Mouse (Mus musculus): ENCODE results near the gene Ift80.
"Not testable (repeated sequence)": the region's sequence is repeated elsewhere in the genome, so short reads cannot be mapped to it uniquely, and the experiment has no call there.

Gene Ift80

DNA sequence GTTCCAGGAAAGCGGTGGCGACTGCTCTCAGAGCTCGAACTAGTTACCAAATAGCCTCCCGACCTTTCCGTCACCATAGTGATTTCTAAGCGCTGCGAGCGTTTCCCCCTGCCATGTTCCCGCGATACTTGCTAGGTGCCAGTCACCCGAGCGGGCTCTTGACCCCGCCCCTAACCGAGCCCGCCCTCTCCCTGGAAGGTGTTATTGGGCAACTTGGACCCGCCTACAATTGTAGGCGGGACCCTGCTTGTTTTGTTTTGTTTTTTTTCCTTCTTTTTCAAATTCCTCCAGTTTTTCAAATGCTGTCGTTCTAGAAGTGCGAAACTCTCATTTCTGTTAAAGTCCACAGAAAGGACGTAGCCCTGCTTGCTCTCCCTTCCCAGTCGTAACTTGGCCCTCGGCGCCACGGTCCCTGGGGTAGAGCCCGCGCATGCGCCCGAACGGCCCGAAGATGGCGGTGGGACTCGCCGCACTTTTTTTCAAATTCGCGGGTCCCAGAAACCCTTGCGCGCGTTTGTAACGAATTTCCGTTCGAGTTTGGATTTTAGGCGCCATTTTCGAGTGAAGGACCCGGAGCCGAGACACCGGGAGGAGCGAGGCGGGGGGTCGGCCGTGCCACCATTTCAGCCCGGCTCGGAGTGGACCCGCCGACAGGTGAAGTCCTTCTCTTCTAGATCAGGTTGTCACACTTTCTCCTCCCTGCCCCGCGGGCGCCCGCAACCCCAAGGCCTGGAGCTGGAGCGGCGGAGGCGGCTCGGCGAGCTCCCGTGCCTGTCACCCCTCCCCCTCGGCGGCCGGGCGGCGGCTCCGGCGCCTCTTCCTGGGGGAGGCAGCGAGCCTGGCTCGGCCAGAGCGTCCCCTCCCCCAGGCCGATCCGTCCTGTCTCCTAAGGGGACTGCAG, at the start of gene Ift80, which contains the start of gene Smc4:
Gene Ift80 (minus strand): TSS at position 134 of the 901 bp plus-strand sequence.
Gene Smc4 (plus strand): TSS at position 302 of the 901 bp plus-strand sequence.
- peak; percentile 98 for DNase-seq (ENCODE audit: inconsistent ontology term)

DNA sequence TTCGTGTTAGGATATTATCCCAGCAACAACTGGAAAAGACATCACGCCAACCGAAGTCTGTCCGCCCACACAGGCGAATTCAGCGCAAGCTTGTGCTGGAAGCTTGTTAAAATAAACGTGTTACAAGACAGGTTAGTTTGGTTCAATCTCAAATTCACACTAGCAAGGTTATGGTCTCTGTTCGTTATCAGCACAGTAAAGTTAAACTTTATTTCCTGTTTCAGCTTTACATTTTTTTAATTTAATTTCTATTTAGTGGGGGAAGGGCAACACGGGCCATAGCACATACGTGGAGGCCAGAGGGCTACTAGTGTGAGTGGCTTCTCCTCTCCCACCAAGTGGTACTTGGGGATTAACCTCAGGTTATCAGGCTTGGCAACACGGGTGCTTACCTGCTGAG, 47.5 kb upstream of the Ift80 start:
- no peak for DNase-seq (ENCODE audit: inconsistent ontology term)

DNA sequence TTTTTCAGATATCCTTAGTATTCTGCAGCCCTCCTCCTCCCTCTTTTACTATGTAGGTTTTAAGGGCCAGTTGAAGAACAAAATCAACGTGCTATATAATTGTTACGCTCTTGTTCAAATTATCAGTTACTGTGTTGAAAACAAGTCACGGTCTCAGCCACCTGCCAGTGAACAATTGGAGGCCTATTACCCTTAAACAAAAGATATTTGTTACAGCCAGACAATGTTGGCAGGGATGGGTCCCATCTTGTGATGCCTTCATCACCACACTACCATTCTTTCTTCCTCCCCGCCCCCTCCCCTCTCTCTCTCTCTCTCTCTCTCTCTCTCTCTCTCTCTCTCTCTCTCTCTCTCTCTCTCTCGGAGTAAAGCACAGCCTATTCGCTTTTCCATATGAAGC, 44.6 kb upstream of the Ift80 start:
- DNase-seq (ENCODE audit: inconsistent ontology term): no peak

- DNase-seq (ENCODE audit: inconsistent ontology term): no peak
These were observed 43.3 kb upstream of the Ift80 start for GRCm38 (mm10) chr3:69047684-69048083.

DNA sequence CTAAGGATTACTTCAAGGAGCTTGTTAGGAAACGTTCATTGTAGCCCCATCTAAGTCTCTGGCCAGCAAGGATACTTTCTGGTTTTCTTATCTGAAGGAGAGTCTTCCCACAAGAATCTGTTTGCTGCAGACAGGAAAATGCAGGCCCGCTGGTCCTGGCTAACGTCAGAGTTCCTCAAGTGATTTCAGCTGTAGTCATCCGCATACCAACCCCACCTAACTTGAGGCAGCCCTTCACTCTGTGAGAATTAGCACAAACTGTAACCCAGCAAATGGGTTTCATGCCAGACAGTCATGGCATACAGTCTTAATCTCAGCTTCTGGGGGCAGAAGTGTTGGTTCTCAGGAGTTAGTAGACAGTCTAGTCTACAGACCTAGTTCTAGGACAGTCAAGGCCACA, 42.1 kb upstream of the Ift80 start:
- DNase-seq (ENCODE audit: inconsistent ontology term): peak; percentile 64

DNA sequence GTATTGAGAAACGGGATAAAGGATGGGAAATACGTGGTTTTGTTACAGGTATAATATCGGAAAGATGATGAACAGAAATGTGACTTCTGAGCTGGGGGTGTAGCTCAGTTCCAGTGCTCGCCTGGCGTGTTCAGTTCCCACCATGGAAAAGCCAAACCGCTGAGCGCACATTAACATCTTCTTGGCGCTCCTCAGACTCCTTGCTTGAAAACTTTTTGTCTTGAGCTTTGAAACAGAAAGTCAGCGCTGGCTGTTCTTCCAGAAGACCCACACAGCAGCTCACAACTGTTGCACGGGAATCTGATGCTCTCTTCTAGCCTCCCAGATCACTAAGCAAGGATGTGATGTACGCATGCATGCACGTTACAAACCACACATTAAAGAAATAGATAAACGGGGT, 41.4 kb upstream of the Ift80 start:
- no peak for DNase-seq (ENCODE audit: inconsistent ontology term)

- no peak for DNase-seq (ENCODE audit: inconsistent ontology term)
These were observed 41.0 kb upstream of the Ift80 start for GRCm38 (mm10) chr3:69045400-69045703.

GRCm38 (mm10) chr3:69044645-69045399, 40.5 kb upstream of the Ift80 start, which contains the start of gene Trim59:
Trim59 (minus strand) TSS chr3:69044755.
- DNase-seq (ENCODE audit: inconsistent ontology term): peak; percentile 96

- DNase-seq (ENCODE audit: inconsistent ontology term): no peak
These were observed 39.8 kb upstream of the Ift80 start for GRCm38 (mm10) chr3:69044167-69044591.

GRCm38 (mm10) chr3:69041298-69041697, 36.9 kb upstream of the Ift80 start:
- DNase-seq (ENCODE audit: inconsistent ontology term): peak; percentile 65

DNA sequence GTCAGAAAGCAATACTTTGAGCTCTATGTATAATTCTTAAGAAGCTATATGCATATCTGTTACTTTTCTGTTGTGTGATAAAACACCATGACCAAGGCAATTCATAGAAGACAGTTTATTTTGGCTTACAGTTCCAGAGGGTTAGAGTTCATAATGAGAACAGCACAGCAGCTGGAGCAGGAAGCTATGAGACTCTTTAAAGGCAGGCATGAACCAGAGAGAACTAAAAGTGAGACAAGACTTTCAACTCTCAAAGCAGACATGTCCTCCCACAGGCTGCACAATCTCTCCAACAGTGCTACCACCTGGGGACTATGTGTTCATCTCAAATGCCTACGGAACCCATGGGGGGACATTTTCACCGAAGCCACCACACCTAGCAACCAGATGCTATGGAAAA, 35.7 kb upstream of the Ift80 start:
- DNase-seq (ENCODE audit: inconsistent ontology term): no peak

DNA sequence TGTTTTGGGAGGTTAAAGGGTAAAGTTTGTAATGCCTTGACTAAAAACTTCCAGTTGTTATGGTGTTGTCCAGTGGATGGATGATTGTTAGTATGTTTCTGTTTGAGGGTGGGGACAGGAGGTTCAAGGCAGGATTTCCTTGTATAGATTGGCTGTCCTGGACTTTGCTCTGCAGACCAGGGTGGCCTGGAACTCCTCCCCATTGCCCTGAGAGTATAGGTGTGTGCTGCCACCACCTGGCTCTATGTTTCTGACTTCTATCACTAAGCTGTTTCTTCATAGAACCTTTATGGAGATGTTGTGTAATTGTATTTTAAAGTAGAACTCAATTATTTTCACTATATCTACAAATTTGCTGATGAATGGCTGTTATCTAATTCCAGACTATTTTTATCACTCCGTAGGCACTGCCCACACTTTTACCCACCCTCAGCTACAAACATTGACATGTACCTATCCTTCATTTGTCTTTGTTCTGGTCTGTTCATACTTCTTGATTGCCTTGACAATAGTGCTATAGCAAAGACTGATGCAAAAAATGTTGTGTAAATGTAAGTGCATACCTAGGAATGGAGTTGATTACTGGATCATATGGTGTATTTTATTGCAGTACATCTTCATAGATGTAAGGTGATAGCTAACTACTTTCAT, 21.9 kb upstream of the Ift80 start:
- no peak for DNase-seq (ENCODE audit: inconsistent ontology term)

GRCm38 (mm10) chr3:69020764-69021163, 16.4 kb upstream of the Ift80 start:
- no peak for DNase-seq (ENCODE audit: inconsistent ontology term)

GRCm38 (mm10) chr3:69020285-69020684, 15.9 kb upstream of the Ift80 start:
- no peak for DNase-seq (ENCODE audit: inconsistent ontology term)

DNA sequence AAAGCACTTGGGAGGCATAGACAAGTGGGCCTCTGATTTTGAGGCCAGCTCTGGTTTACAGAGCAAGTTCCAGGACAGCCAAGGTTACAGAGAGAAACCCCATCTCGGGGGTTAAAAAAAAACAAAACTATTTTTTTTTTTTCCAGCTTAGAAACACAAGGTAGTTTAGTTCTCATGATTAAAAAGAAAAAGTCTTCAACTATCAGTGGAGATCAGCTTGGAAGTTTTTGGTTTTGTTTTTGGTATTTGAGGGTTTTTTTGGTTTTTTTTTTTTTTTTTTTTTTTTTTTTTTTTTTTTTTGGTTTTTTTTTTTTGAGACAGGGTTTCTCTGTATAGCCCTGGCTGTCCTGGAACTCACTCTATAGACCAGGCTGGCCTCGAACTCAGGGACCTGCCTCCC, 14.3 kb upstream of the Ift80 start:
- DNase-seq (ENCODE audit: inconsistent ontology term): not testable (repeated sequence)

GRCm38 (mm10) chr3:69017181-69017580, 12.8 kb upstream of the Ift80 start:
- no peak for DNase-seq (ENCODE audit: inconsistent ontology term)

GRCm38 (mm10) chr3:69008873-69009272, 4.5 kb upstream of the Ift80 start:
- DNase-seq (ENCODE audit: inconsistent ontology term): no peak

GRCm38 (mm10) chr3:69006246-69006760, 1.9 kb upstream of the Ift80 start:
- DNase-seq (ENCODE audit: inconsistent ontology term): no peak

DNA sequence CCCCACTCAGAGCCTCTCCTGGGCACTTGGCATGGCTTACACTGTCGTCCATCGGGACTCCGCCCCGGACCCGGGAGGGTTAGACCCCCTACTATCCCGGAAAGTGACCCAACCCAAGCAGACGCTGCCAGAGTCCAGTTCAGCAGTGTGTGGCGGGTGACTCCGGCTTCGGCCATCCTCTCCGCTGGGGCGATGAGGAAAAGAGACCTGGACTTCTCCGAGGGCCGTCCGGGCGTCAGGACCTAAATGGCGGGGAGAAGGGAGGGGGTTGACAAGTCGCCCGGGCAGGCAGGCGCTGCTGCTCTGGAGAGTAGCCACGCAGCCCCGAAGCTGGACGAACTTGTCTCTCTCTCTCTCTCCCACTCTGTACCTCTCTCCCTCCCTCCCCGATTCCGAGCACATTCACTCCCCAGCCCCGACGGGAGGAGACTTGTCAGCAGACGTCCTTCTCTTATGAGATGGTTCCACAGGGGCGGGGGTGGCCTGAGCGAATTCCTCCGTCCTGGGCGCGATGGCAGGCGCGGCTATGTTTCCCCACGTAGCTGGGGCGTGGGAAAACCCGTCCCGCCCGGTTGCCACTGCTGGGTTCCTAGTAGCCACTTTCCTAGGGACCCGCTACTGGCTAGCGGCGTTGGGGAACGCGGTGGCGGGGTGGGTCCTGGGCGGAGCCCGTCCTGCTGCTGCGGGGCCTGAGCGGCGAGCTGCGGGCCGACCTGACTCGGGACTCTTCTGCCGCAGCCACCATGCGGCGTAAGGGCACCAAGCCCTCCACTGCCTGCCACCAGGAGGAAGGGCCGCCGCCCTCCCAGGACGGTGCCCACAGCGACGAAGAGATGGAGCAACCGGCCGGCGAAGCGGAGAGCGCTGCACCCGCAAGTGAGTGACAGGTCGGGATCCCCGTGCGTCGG, 1.2 kb upstream of the Ift80 start:
- DNase-seq (ENCODE audit: inconsistent ontology term): peak; percentile 87

DNA sequence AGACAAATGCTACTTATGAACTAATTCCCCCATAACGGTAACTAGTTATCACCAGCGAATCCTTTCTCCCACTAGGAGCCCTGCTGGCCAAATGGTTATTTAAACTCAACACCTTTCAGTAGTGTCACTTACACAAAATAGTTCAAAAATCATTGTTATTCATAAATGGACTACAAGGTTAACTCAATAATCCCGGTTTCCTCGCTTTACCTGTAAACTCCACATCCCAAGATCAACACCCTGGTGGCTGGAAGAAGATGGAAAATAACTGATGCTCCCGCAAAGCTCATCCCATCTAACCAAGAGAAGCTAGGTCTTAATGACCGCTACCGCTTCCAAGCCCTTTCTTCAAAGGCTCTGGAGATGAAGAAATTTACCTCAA, 324 bp downstream of the Ift80 start:
- no peak for DNase-seq (ENCODE audit: inconsistent ontology term)

- DNase-seq (ENCODE audit: inconsistent ontology term): no peak
These were observed 1.6 kb downstream of the Ift80 start for GRCm38 (mm10) chr3:69002781-69003180.
